Mouse (Mus musculus) kidney, postnatal 10 days (tissue): ENCODE measurements around the gene Lasp1.

Experiments used
- DNase-seq: peaks from one replicate; pipeline ENCODE4 v3.0.0; 2021; ENCODE audit warnings: mixed read lengths

The Lasp1 gene

DNA sequence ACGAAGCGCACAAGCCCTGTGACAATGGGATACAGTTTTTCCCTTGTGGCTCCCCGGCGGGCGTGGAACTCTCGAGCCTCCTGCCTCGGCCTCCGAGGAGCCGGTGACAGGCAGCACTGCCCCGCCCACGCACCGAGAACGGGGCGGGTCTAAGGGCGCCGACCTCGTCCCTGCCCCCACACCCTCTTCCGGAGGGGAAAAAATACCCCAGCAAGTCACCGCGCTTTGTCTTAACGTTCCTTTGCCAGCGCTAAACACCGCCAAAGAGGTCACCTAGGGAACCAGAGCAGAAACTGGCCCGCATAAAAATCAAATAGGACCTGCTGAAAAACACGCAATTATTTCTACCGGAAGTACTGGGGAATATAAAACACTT is 84.7 kb downstream of the Lasp1 start:
- DNase-seq = peak; percentile 78

DNA sequence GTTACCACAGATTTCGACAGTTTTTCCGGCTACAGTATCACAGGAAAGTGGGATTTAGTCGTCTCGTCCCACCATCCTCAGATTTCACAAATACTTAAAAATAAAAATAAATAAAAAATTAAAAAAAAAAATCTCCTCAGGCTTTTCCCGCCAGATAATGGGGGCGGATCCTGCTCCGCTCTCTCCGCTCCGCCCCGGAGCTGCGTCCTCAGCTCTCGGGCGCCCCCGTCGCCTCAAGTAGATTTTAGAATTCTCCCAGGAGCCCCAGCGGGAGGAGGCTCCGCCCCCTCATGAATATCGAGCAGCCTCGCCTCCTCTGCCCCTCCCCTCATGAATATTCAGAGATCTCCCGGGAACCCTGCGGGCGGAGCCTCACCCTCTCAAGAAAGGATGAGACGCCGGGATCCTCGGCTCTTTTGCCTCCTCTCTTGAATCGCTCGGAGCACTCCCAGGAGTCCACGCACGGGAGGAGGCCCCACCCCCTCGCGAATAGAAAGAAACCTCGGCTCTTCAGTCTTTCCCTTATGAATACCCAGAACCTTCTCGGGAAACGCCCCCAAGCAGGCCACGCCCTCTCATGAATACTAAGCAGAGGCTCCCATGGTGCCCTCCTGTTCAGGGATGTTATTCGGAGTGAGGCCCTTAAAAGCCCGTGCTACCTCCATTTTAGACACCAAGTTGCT is 85.3 kb downstream of the Lasp1 start, which contains the start of gene Fbxo47:
Fbxo47 (minus strand) TSS at position 237 of the 683 bp plus-strand sequence.
- DNase-seq = peak; percentile 98

DNA sequence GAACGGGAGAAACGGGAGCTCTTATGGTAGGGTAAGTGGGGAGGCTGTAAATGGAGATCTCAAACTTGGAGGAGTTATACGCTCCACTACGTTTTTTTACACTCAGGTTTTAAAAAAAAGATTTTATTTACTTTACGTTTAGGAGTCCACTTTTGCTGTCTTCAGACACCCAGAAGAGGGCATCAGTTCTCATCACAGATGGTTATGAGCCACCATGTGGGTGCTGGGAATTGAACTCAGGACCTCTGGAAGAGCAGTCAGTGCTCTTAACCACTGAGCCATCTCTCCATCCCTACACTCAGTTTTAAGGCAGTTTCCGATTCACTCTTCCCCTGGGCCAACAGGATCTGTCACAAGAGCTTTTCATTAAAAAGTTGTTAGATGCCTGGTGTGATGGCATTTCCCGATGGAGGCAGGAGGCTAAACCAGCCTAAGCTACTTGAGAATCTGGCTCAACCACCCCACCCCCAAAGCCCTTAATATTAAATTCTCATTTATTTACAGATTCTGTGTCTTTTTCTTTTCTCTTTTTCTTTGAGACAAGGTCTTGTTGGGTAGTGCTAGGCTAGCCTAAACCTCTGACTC is 85.9 kb downstream of the Lasp1 start:
- DNase-seq = no peak

DNA sequence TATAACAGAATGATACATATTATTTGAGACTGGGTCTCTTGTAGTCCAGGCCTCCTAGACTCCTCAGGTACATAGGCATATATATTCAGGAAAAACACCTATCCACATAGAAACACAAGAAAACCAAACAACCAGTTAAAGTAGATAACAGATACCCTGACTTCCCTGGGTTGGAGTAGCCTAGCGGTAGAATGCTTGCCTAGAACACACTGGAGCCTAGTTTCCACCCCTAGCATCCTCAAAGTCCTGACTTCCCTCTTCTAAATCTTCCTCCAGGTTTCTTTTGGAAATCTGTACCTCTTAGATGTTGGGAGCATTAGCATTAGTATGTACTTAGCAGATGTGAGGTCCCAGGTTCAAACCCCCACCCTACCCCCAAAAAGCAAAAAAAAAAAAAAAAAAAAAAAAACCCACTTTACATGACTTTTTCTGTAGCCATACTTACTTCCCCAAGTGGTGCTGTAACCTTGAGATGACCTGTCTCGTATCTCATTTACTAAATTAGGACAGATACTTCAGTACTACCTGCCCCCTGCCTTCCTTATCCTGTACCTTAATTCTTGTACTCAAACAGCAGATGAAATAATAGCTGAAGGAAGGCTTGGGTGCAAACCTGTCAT is 86.6 kb downstream of the Lasp1 start:
- DNase-seq = no peak
